Mouse (Mus musculus) liver, adult 2 months (tissue): ENCODE measurements around the gene Mef2c. TPM values are rescaled to one million over a fixed set of nuclear protein-coding genes. Genes with fewer than 3 reads are reported as not detected.

Source experiments
- DNase-seq: peaks from one replicate; pipeline ENCODE4 v3.0.0-alpha.2; 2011; ENCODE audit warnings: low read depth, low spot score; ENCODE audit errors: extremely low read depth
- H3K27ac ChIP-seq: fragments of 200-500 bp; replicated peaks from 2 replicates; pipeline ENCODE4 v1.5.1; 2012; ENCODE audit warnings: low read depth, mild to moderate bottlenecking, control low read depth, inconsistent platforms, low read length; ENCODE audit not compliant: insufficient read depth
- H3K27me3 ChIP-seq: fragments of 200-500 bp; 2 replicates; pipeline ENCODE4 v1.6.1; 2012; ENCODE audit warnings: mild to moderate bottlenecking, moderate library complexity, low read length, inconsistent platforms; ENCODE audit not compliant: control insufficient read depth, insufficient read depth
- H3K36me3 ChIP-seq: fragments of 200-500 bp; 2 replicates; pipeline ENCODE4 v1.6.1; 2012; ENCODE audit warnings: low read length, inconsistent platforms; ENCODE audit not compliant: control insufficient read depth, insufficient read depth
- H3K4me1 ChIP-seq: fragments of 200-500 bp; 2 replicates; pipeline ENCODE4 v1.6.1; 2011; ENCODE audit warnings: low read length; ENCODE audit not compliant: control insufficient read depth, insufficient read depth
- H3K4me3 ChIP-seq: fragments of 200-500 bp; 2 replicates; pipeline ENCODE4 v1.5.1; 2011; ENCODE audit warnings: low read depth, mild to moderate bottlenecking, control low read depth, low read length, moderate library complexity; ENCODE audit not compliant: insufficient read depth
- H3K79me2 ChIP-seq: fragments of 200-500 bp; 2 replicates; pipeline ENCODE4 v1.6.1; 2012; ENCODE audit warnings: inconsistent platforms, mild to moderate bottlenecking, low read length, moderate library complexity; ENCODE audit not compliant: control insufficient read depth, insufficient read depth
- H3K9ac ChIP-seq: fragments of 200-500 bp; 2 replicates; pipeline ENCODE4 v1.6.1; 2012; ENCODE audit warnings: low read depth, mild to moderate bottlenecking, control low read depth, inconsistent platforms, low read length
- CTCF ChIP-seq: fragments of 200-500 bp; IDR thresholded peaks from 2 replicates; pipeline ENCODE4 v1.5.1; 2011; ENCODE audit warnings: low read depth, low read length, control low read depth
- POLR2A ChIP-seq: fragments of 200-500 bp; IDR thresholded peaks from 2 replicates; pipeline ENCODE4 v1.6.1; 2011; ENCODE audit warnings: low read length, control low read depth; ENCODE audit not compliant: insufficient read depth; ENCODE audit errors: extremely low read depth
- WGBS: fragments of 180-500 bp; shearing (Covaris S2); methylation state at CpG from one replicate; pipeline ENCODE4 v1.1.7; 2018; 5-methylcytosine and 5-hydroxymethylcytosine counted together
- polyA plus RNA-seq: library from polyadenylated mRNA; depleted of rRNA; stranded (reverse); fragments of >200 nt; gene quantifications from 2 replicates; pipeline ENCODE4 v1.2.3, GENCODE M21; 2012
- total RNA-seq: library from RNA; depleted of rRNA; stranded (reverse); fragments of >200 nt; gene quantifications from 2 replicates; pipeline ENCODE4 v1.2.3, GENCODE M21; 2014

Mef2c gene
- total and polyA plus RNA-seq, 2 experiments = 1.3 to 3.9 TPM

GRCm38 (mm10) chr13:83588186-83588585 lies 84.4 kb downstream of the Mef2c start:
- WGBS = 50% methylated on average over 2 of the region's 2 CpGs

DNA sequence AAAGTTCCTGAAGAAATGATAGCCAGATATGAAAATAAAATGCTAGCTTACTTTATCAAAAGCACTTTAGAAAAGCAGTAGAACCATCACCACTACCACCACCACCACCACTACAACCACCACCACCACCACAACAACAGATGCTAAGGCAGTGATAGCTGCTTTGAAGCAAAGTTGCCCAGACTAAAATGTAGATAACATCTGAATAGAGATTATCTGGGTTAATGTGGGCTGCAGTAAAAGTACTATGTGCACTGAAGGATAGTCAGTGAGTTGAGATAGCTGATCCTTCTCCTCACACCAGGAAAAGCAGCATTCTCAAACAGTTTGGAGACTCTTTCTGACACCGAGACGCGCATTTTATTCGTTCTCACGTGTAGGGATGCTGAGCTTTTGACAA lies 87.1 kb downstream of the Mef2c start:
- no peak for TF ChIP-seq CTCF
- TF ChIP-seq POLR2A = no peak
- no peak for DNase-seq
- Histone ChIP-seq H3K4me3 (no peak overlapping the region), H3K9ac (no peak overlapping the region), H3K4me1 (no peaks in the 10 kb centered on the region), H3K27ac (no peak overlapping the region), H3K79me2 (no peaks in the 10 kb centered on the region), H3K36me3 (no peaks in the 10 kb centered on the region), H3K27me3 (no peaks in the 10 kb centered on the region)
- 93% methylated on average over 5 of the region's 5 CpGs for WGBS

More at GRCm38 (mm10) chr13:83588186-83588585, 84.4 kb downstream of the Mef2c start:
- Histone ChIP-seq H3K9ac (no peak overlapping the region), H3K4me3 (no peak overlapping the region), H3K36me3 (no peaks in the 10 kb centered on the region), H3K27ac (no peak overlapping the region), H3K79me2 (no peaks in the 10 kb centered on the region), H3K4me1 (no peaks in the 10 kb centered on the region), H3K27me3 (no peaks in the 10 kb centered on the region)
- no peak for DNase-seq
- TF ChIP-seq CTCF (no peak), POLR2A (no peak)

- TF ChIP-seq CTCF (no peak), POLR2A (no peak)
- Histone ChIP-seq H3K4me3 (no peak overlapping the region), H3K4me1 (no peaks in the 10 kb centered on the region), H3K36me3 (no peaks in the 10 kb centered on the region), H3K27ac (no peak overlapping the region), H3K9ac (no peak overlapping the region), H3K79me2 (no peaks in the 10 kb centered on the region), H3K27me3 (no peaks in the 10 kb centered on the region)
- WGBS = 81% methylated on average over 1 of the region's 1 CpGs
- no peak for DNase-seq
Observed at GRCm38 (mm10) chr13:83595429-83595828, 91.6 kb downstream of the Mef2c start.

- Histone ChIP-seq H3K4me1 (no peaks in the 10 kb centered on the region), H3K4me3 (no peak overlapping the region), H3K9ac (no peak overlapping the region), H3K27me3 (no peaks in the 10 kb centered on the region), H3K79me2 (no peaks in the 10 kb centered on the region), H3K36me3 (no peaks in the 10 kb centered on the region), H3K27ac (no peak overlapping the region)
- 86% methylated on average over 6 of the region's 6 CpGs for WGBS
- DNase-seq = no peak
- no peak for TF ChIP-seq POLR2A
- no peak for TF ChIP-seq CTCF
Observed at GRCm38 (mm10) chr13:83596989-83597738, 93.3 kb downstream of the Mef2c start.

- no peaks in the 10 kb centered on the region for H3K36me3 ChIP-seq
- 90% methylated on average over 3 of the region's 3 CpGs for WGBS
- H3K9ac ChIP-seq = no peak overlapping the region
- no peaks in the 10 kb centered on the region for H3K4me1 ChIP-seq
- no peaks in the 10 kb centered on the region for H3K79me2 ChIP-seq
- H3K27me3 ChIP-seq = no peaks in the 10 kb centered on the region
- no peak for DNase-seq
- TF ChIP-seq POLR2A = no peak
- TF ChIP-seq CTCF = no peak
- no peak overlapping the region for H3K27ac ChIP-seq
- no peak overlapping the region for H3K4me3 ChIP-seq
Observed at GRCm38 (mm10) chr13:83597739-83598210, 93.9 kb downstream of the Mef2c start.

GRCm38 (mm10) chr13:83600301-83600700 lies 96.5 kb downstream of the Mef2c start:
- DNase-seq = no peak
- Histone ChIP-seq H3K79me2 (no peaks in the 10 kb centered on the region), H3K27ac (no peak overlapping the region), H3K9ac (no peak overlapping the region), H3K27me3 (no peaks in the 10 kb centered on the region), H3K4me3 (no peak overlapping the region), H3K36me3 (no peaks in the 10 kb centered on the region), H3K4me1 (no peaks in the 10 kb centered on the region; the same call in 1 of the 2 replicates)
- no peak for TF ChIP-seq CTCF
- no peak for TF ChIP-seq POLR2A
